Mouse (Mus musculus) lung, postnatal 0 days (tissue): Measurements from ENCODE around the gene Lars2. TPM values are rescaled to one million over a fixed set of nuclear protein-coding genes. Genes with fewer than 3 reads are reported as not detected.

ENCODE experiments used
- ATAC-seq: fragments of 200-750 bp; cut with Nextera tagmentation; 2 replicates; pipeline ENCODE4 v1.8.0; 2017; ENCODE audit warnings: moderate library complexity
- DNase-seq: peaks from one replicate; pipeline ENCODE4 v3.0.0-alpha.2; 2016; ENCODE audit warnings: low spot score
- H3K27ac ChIP-seq: fragments of 300-500 bp; sonication (generic); 2 replicates; pipeline ENCODE4 v1.5.1; 2014; ENCODE audit warnings: antibody characterized with exemption, mild to moderate bottlenecking, low read length, mixed read lengths
- H3K27me3 ChIP-seq: fragments of 300-500 bp; sonication (generic); replicated peaks from 2 replicates; pipeline ENCODE4 v1.6.1; 2014; ENCODE audit warnings: low read length, mixed read lengths; ENCODE audit not compliant: insufficient read depth
- H3K36me3 ChIP-seq: fragments of 300-500 bp; sonication (generic); 2 replicates; pipeline ENCODE4 v1.6.1; 2014; ENCODE audit warnings: low read length, mixed read lengths; ENCODE audit not compliant: insufficient read depth
- H3K4me1 ChIP-seq: fragments of 300-500 bp; sonication (generic); 2 replicates; pipeline ENCODE4 v1.6.1; 2014; ENCODE audit warnings: antibody characterized with exemption, low read depth, low read length, mixed read lengths; ENCODE audit not compliant: insufficient read depth
- H3K4me2 ChIP-seq: fragments of 300-500 bp; sonication (generic); replicated peaks from 2 replicates; pipeline ENCODE4 v1.6.1; 2014; ENCODE audit warnings: low read depth, mild to moderate bottlenecking, low read length, moderate library complexity, mixed read lengths
- H3K4me3 ChIP-seq: fragments of 300-500 bp; sonication (generic); 2 replicates; pipeline ENCODE4 v1.5.1; 2014; ENCODE audit warnings: low read depth, low read length
- H3K9ac ChIP-seq: fragments of 300-500 bp; sonication (generic); replicated peaks from 2 replicates; pipeline ENCODE4 v1.6.1; 2014; ENCODE audit warnings: low read depth, mild to moderate bottlenecking
- H3K9me3 ChIP-seq: fragments of 300-500 bp; sonication (generic); 2 replicates; pipeline ENCODE4 v1.6.1; 2016; ENCODE audit warnings: low read length, mixed read lengths
- CTCF ChIP-seq: IDR thresholded peaks from 2 replicates; pipeline ENCODE4 v1.5.1; 2016; ENCODE audit warnings: antibody characterized with exemption, mild to moderate bottlenecking
- EP300 ChIP-seq: IDR thresholded peaks from 2 replicates; pipeline ENCODE4 v1.6.1; 2016; ENCODE audit warnings: antibody characterized with exemption, mild to moderate bottlenecking, control low read depth
- WGBS: fragments of 180-500 bp; shearing (Covaris S2); extraction: QIAGEN DNeasy Blood & Tissue Kit; methylation state at CpG from one replicate; pipeline ENCODE4 v1.1.7; 2014; 5-methylcytosine and 5-hydroxymethylcytosine counted together
- polyA plus RNA-seq: library from polyadenylated mRNA; unstranded; fragments of >200 nt; fragmentation: Nextera tagmentation; extraction: Ambion mirVana; gene quantifications from 2 replicates; pipeline ENCODE4 v1.2.1, GENCODE M21; 2015

Gene Lars2
- polyA plus RNA-seq, 1 experiment from 2014 or later = 1,202 TPM

GRCm38 (mm10) chr9:123457603-123458002, 90.9 kb downstream of the Lars2 start:
- H3K4me2 ChIP-seq = no peak overlapping the region
- peak overlapping the region; percentile 71 for H3K27ac ChIP-seq
- H3K4me3 ChIP-seq = no peak overlapping the region
- DNase-seq (peak; percentile 66), ATAC-seq (no peak)
- TF ChIP-seq CTCF = peak; percentile 73
- TF ChIP-seq EP300 = no peak
- peaks cover 8% of the 10 kb centered on the region; the same call in 1 of the 2 replicates for H3K4me1 ChIP-seq
- no peak overlapping the region for H3K9ac ChIP-seq
- no peaks in the 10 kb centered on the region for H3K27me3 ChIP-seq
- 0 out of 2 replicates have a peak, but pooled peaks cover 3% of the 10 kb centered on the region for H3K36me3 ChIP-seq
- H3K9me3 ChIP-seq = no peaks in the 10 kb centered on the region
- 44% methylated on average over 2 of the region's 2 CpGs for WGBS

- ATAC-seq (peak; percentile 38; the same call in 1 of the 2 replicates), DNase-seq (no peak)
- Histone ChIP-seq H3K27me3 (no peaks in the 10 kb centered on the region), H3K27ac (no peak overlapping the region), H3K4me2 (no peak overlapping the region), H3K4me3 (no peak overlapping the region), H3K9me3 (no peaks in the 10 kb centered on the region), H3K36me3 (no peaks in the 10 kb centered on the region), H3K4me1 (no peaks in the 10 kb centered on the region), H3K9ac (no peak overlapping the region)
- 59% methylated on average over 4 of the region's 4 CpGs for WGBS
- TF ChIP-seq CTCF = no peak
Measured at GRCm38 (mm10) chr9:123467141-123467620, 100.5 kb downstream of the Lars2 start.

- no peaks in the 10 kb centered on the region for H3K4me1 ChIP-seq
- no peak overlapping the region for H3K4me3 ChIP-seq
- H3K9ac ChIP-seq = no peak overlapping the region
- no peaks in the 10 kb centered on the region for H3K36me3 ChIP-seq
- H3K9me3 ChIP-seq = no peaks in the 10 kb centered on the region
- TF ChIP-seq CTCF (no peak), EP300 (no peak)
- WGBS = 51% methylated on average over 5 of the region's 5 CpGs
- 0 out of 2 replicates have a peak overlapping the region, but pooled peaks have one; percentile 54 for H3K27ac ChIP-seq
- no peaks in the 10 kb centered on the region for H3K27me3 ChIP-seq
- ATAC-seq (no peak), DNase-seq (no peak)
- H3K4me2 ChIP-seq = no peak overlapping the region
Measured at GRCm38 (mm10) chr9:123468406-123469085, 101.8 kb downstream of the Lars2 start.

- Histone ChIP-seq H3K4me1 (no peaks in the 10 kb centered on the region), H3K9ac (no peak overlapping the region), H3K9me3 (no peaks in the 10 kb centered on the region), H3K4me3 (no peak overlapping the region), H3K4me2 (no peak overlapping the region), H3K27ac (no peak overlapping the region), H3K27me3 (no peaks in the 10 kb centered on the region), H3K36me3 (no peaks in the 10 kb centered on the region)
- TF ChIP-seq CTCF (no peak), EP300 (no peak)
- DNase-seq (peak; percentile 47), ATAC-seq (peak; percentile 53)
Measured at GRCm38 (mm10) chr9:123469087-123469486, 102.4 kb downstream of the Lars2 start.

GRCm38 (mm10) chr9:123473377-123473776, 106.7 kb downstream of the Lars2 start:
- Histone ChIP-seq H3K36me3 (no peaks in the 10 kb centered on the region), H3K27me3 (no peaks in the 10 kb centered on the region), H3K4me1 (no peaks in the 10 kb centered on the region), H3K4me2 (no peak overlapping the region), H3K4me3 (no peak overlapping the region), H3K9ac (no peak overlapping the region), H3K9me3 (no peaks in the 10 kb centered on the region), H3K27ac (no peak overlapping the region)
- TF ChIP-seq CTCF (no peak), EP300 (no peak)
- peak; percentile 26 for DNase-seq
- ATAC-seq = no peak

- Histone ChIP-seq H3K27ac (no peak overlapping the region), H3K4me2 (no peak overlapping the region), H3K4me3 (no peak overlapping the region), H3K9me3 (no peaks in the 10 kb centered on the region), H3K36me3 (no peaks in the 10 kb centered on the region), H3K27me3 (no peaks in the 10 kb centered on the region), H3K4me1 (peaks cover 14% of the 10 kb centered on the region), H3K9ac (no peak overlapping the region)
- TF ChIP-seq CTCF (no peak), EP300 (no peak)
- 47% methylated on average over 1 of the region's 1 CpGs for WGBS
- peak; percentile 48 for DNase-seq
- no peak for ATAC-seq
Measured at GRCm38 (mm10) chr9:123475569-123475968, 108.8 kb downstream of the Lars2 start.
